Mouse (Mus musculus): Measurements from ENCODE around the gene Tat.

DNA sequence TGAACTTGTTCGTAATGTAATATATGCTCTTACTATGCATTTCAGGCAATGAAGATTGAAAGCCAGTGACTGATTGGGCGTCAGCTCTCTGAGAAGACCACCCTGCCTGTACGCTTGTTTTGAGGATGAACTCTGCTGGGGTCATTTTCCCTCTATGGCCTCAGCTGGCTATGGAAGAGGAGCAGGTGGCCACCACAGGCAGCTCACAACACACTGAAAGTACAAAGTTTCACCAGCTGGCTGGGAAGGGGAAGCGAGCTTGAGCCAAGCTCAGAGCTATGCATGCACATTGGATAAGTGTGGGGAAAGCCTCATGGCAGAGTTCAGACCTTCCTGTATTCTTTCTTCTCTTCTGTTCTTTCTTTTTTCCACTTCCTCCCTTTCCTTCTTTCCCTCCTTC lies 31.1 kb upstream of the Tat start:
- no peak for TF ChIP-seq CTCF (IDR thresholded peaks at IDR 0.05; ENCODE audit: extremely low read depth, insufficient read depth, low read length)
- no peak for TF ChIP-seq POLR2A (IDR thresholded peaks at IDR 0.05; ENCODE audit: extremely low read depth, insufficient read depth, low read length)
